ENCODE assay signal across 9 mouse cellular contexts in the genomic region with DNA sequence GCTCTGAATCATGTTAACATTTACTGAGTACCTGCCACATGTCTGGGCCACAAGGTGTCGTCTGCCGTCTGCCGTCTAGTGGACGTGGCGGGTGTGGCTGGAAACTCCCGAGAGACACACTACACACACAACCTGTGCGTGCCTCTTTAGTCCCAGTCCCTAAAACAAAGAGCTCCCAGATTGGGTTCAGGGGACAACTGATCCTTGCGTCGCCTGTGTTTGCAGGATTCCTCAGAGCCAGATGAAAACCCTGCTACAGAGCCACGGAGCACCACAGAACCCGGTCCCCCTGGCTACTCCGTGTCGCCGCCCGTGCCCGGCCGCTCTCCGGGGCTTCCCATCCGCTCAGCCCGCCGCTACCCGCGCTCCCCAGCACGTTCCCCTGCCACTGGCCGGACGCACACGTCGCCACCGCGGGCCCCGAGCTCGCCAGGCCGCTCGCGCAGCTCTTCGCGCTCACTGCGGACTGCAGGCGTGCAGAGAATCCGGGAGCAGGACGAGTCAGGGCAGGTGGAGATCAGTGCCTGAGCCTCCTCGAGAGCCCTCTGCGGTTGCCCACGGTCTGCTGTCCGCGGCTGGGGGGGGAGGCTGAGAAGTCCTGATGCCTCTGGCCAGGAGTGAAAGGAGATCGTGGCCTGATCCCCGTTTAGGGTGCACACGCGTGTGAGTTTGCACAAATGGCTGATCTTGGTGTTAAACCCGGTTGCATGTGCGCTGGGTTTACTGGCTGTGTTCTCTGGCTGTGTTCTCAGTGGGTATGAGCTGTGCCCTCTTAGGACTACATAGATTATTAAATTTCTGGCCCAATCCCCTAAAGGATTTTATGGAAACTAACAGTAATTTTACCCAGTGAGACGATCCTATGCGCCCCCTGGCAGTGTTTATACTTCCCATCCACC. TPM values are rescaled to one million over a fixed set of nuclear protein-coding genes. Genes with fewer than 3 reads are reported as not detected.
A peak's percentile ranks its signal among the peaks of the same experiment; 100 is the strongest.
DNase-seq lines count a peak whose midpoint lies in the region; ATAC-seq lines count a peak whose summit lies in the region.
"Had no signal": no experiment of that assay in that cellular context is flagged by ENCODE, and none has a peak within 500 bp of the region (broad histone marks: within the 10 kb centered on the region; RNA-seq: fewer than 3 reads in every experiment).

No protein-coding gene starts in this region.

- H3K36me3 ChIP-seq in intestine, embryonic 15.5 days = no peaks in the 10 kb centered on the region
- no peaks in the 10 kb centered on the region for H3K36me3 ChIP-seq in lung, embryonic 15.5 days

- H3K4me1 ChIP-seq in intestine, embryonic 15.5 days (replicated peaks) = 0 out of 2 replicates have a peak, but pooled peaks cover 7% of the 10 kb centered on the region
- peaks cover 9% of the 10 kb centered on the region; the same call in 1 of the 2 replicates for H3K4me1 ChIP-seq in lung, embryonic 15.5 days

- peak overlapping the region; percentile 50 for H3K9ac ChIP-seq in intestine, embryonic 15.5 days
- peak overlapping the region; percentile 47 for H3K9ac ChIP-seq in lung, embryonic 15.5 days

- peak; percentile 50 for DNase-seq in gastrocnemius, postnatal 10 days
- DNase-seq in gastrocnemius, adult 18-20 months (ENCODE audit: low spot score) = no peak
- DNase-seq in adrenal gland, postnatal 14 days = peak; percentile 72
- peak; percentile 24 for DNase-seq in gastrocnemius, postnatal 25 days
- peak; percentile 64 for DNase-seq in retina, embryonic 14.5 days (ENCODE audit: low spot score)
- no peak for DNase-seq in cerebellum, adult 9-10 months

- H3K4me2 ChIP-seq in intestine, embryonic 15.5 days (replicated peaks) = peak overlapping the region; percentile 92
- H3K4me2 ChIP-seq in lung, embryonic 15.5 days = peak overlapping the region; percentile 91

- 5% methylated on average over 54 of the region's 54 CpGs for WGBS in intestine, embryonic 15.5 days
- WGBS in lung, embryonic 15.5 days = 3% methylated on average over 54 of the region's 54 CpGs

- H3K4me3 ChIP-seq in intestine, embryonic 15.5 days (replicated peaks) = peak overlapping the region; percentile 39
- peak overlapping the region; percentile 41 for H3K4me3 ChIP-seq in lung, embryonic 15.5 days

- no peaks in the 10 kb centered on the region for H3K9me3 ChIP-seq in intestine, embryonic 15.5 days
- H3K9me3 ChIP-seq in lung, embryonic 15.5 days = no peaks in the 10 kb centered on the region

- no peak overlapping the region for H3K27ac ChIP-seq in intestine, embryonic 15.5 days
- H3K27ac ChIP-seq in lung, embryonic 15.5 days = no peak overlapping the region

- ATAC-seq in intestine, embryonic 15.5 days = peak; percentile 87
- peak; percentile 80 for ATAC-seq in lung, embryonic 15.5 days (ENCODE audit: borderline replicate concordance, extremely low read depth, low FRiP score, low TSS enrichment)

- H3K27me3 ChIP-seq in intestine, embryonic 15.5 days (replicated peaks) = peaks cover 29% of the 10 kb centered on the region
- peaks cover 14% of the 10 kb centered on the region for H3K27me3 ChIP-seq in lung, embryonic 15.5 days
- H3K27me3 ChIP-seq: CH12.LX had no signal

RNA-seq across cellular contexts. Expression of a gene that starts 17.2 kb away (rescaled TPM):
- 10 to 100 TPM; 21.1 to 25.4 TPM for total RNA-seq in gastrocnemius, postnatal 10 days (2021)
- 10 to 100 TPM in 1 of 2 experiments, 1 to 10 TPM in 1; 6.4 to 10.1 TPM for total RNA-seq in gastrocnemius, adult 18-20 months (2021)
- total RNA-seq in adrenal gland, postnatal 14 days (2021) = 30.9 and 37.3 TPM in 2 replicates
- 1 to 10 TPM; 7.6 to 9.7 TPM for total RNA-seq in gastrocnemius, postnatal 25 days (2021)
- polyA plus RNA-seq in intestine, embryonic 15.5 days (2015; fragmentation: Nextera tagmentation; extraction: Ambion mirVana) = 11.4 and 11.9 TPM in 2 replicates
- polyA plus RNA-seq in lung, embryonic 15.5 days (2015; fragmentation: Nextera tagmentation; extraction: Ambion mirVana) = 20.6 and 23.7 TPM in 2 replicates
- total RNA-seq: CH12.LX had no signal

RNA-seq across cellular contexts. Expression of a gene that starts 17.4 kb away (rescaled TPM):
- 1 to 10 TPM in 1 of 2 experiments, under 1 TPM in 1; 0.84 to 1.6 TPM for total RNA-seq in gastrocnemius, postnatal 10 days (2021)
- under 1 TPM; 0.11 to 0.17 TPM for total RNA-seq in gastrocnemius, adult 18-20 months (2021)
- 0.26 TPM in 2 replicates for total RNA-seq in adrenal gland, postnatal 14 days (2021)
- total RNA-seq in gastrocnemius, postnatal 25 days (2021) = under 1 TPM; 0.13 to 0.33 TPM
- polyA plus RNA-seq in intestine, embryonic 15.5 days (2015; fragmentation: Nextera tagmentation; extraction: Ambion mirVana) = 0.06 and 0.08 TPM in 2 replicates
- 0.11 and 0.14 TPM in 2 replicates for polyA plus RNA-seq in lung, embryonic 15.5 days (2015; fragmentation: Nextera tagmentation; extraction: Ambion mirVana)

RNA-seq across cellular contexts. Expression of a gene that starts 36.3 kb away (rescaled TPM):
- total RNA-seq in gastrocnemius, postnatal 10 days (2021) = 1 to 10 TPM; 1.9 to 2.6 TPM
- 1 to 10 TPM; 1.5 TPM for total RNA-seq in gastrocnemius, adult 18-20 months (2021)
- total RNA-seq in adrenal gland, postnatal 14 days (2021) = 2.9 and 4.2 TPM in 2 replicates
- total RNA-seq in gastrocnemius, postnatal 25 days (2021) = 1 to 10 TPM; 1.2 to 1.3 TPM
- 5.0 and 6.1 TPM in 2 replicates for polyA plus RNA-seq in intestine, embryonic 15.5 days (2015; fragmentation: Nextera tagmentation; extraction: Ambion mirVana)
- polyA plus RNA-seq in lung, embryonic 15.5 days (2015; fragmentation: Nextera tagmentation; extraction: Ambion mirVana) = 9.0 and 9.3 TPM in 2 replicates

RNA-seq across cellular contexts. Expression of a gene that starts 48.5 kb away (rescaled TPM):
- total RNA-seq in gastrocnemius, postnatal 10 days (2021) = under 1 TPM; 0.18 to 0.21 TPM
- not detected for total RNA-seq in gastrocnemius, adult 18-20 months (2021)
- 0.30 and 0.53 TPM in 2 replicates for total RNA-seq in adrenal gland, postnatal 14 days (2021)
- not detected for total RNA-seq in gastrocnemius, postnatal 25 days (2021)
- 0.04 TPM in 1 of 2 replicates, not detected in the other for polyA plus RNA-seq in intestine, embryonic 15.5 days (2015; fragmentation: Nextera tagmentation; extraction: Ambion mirVana)
- polyA plus RNA-seq in lung, embryonic 15.5 days (2015; fragmentation: Nextera tagmentation; extraction: Ambion mirVana) = 0.18 and 0.21 TPM in 2 replicates

Comparison
In these comparisons a context has a peak if more than half of its experiments do, and no peak if none do; other contexts are left out.
1. DNase-seq: peak in gastrocnemius, postnatal 10 days (single experiment), adrenal gland, postnatal 14 days (single experiment), gastrocnemius, postnatal 25 days (single experiment) and retina, embryonic 14.5 days (single experiment); none in gastrocnemius, adult 18-20 months (single experiment) and cerebellum, adult 9-10 months (single experiment).